Mouse (Mus musculus) hindbrain, embryonic 11.5 days (tissue): Measurements from ENCODE around the gene Wdr63. TPM values are rescaled to one million over a fixed set of nuclear protein-coding genes. Genes with fewer than 3 reads are reported as not detected.
"Not testable (repeated sequence)": the region's sequence is repeated elsewhere in the genome, so short reads cannot be mapped to it uniquely, and the experiment has no call there.

Experiments
- ATAC-seq: fragments of 200-750 bp; cut with Nextera tagmentation; 2 replicates; pipeline ENCODE4 v1.8.0; 2017; ENCODE audit warnings: mild to moderate bottlenecking, moderate TSS enrichment, moderate library complexity; ENCODE audit not compliant: low FRiP score
- DNase-seq: peaks from one replicate; pipeline ENCODE4 v3.0.0-alpha.2; 2015; ENCODE audit warnings: low spot score
- H3K27ac ChIP-seq: fragments of 300-500 bp; sonication (generic); 2 replicates; pipeline ENCODE4 v1.5.1; 2014; ENCODE audit warnings: mild to moderate bottlenecking, low read depth, low read length
- H3K27me3 ChIP-seq: fragments of 300-500 bp; sonication (generic); 2 replicates; pipeline ENCODE4 v1.6.1; 2014; ENCODE audit warnings: mild to moderate bottlenecking, low read length, moderate library complexity, mixed read lengths; ENCODE audit not compliant: control insufficient read depth, insufficient read depth
- H3K36me3 ChIP-seq: fragments of 300-500 bp; sonication (generic); 2 replicates; pipeline ENCODE4 v1.6.1; 2014; ENCODE audit warnings: mild to moderate bottlenecking, low read length, moderate library complexity, mixed read lengths; ENCODE audit not compliant: control insufficient read depth, insufficient read depth
- H3K4me1 ChIP-seq: fragments of 300-500 bp; sonication (generic); replicated peaks from 2 replicates; pipeline ENCODE4 v1.6.1; 2014; ENCODE audit warnings: low read length, mixed read lengths; ENCODE audit not compliant: control insufficient read depth, insufficient read depth
- H3K4me2 ChIP-seq: fragments of 300-500 bp; sonication (generic); replicated peaks from 2 replicates; pipeline ENCODE4 v1.6.1; 2014; ENCODE audit warnings: mild to moderate bottlenecking, low read depth, low read length
- H3K4me3 ChIP-seq: fragments of 300-500 bp; sonication (generic); 2 replicates; pipeline ENCODE4 v1.5.1; 2014; ENCODE audit warnings: low read depth, low read length
- H3K9ac ChIP-seq: fragments of 300-500 bp; sonication (generic); 2 replicates; pipeline ENCODE4 v1.6.1; 2014; ENCODE audit warnings: low read depth, low read length
- H3K9me3 ChIP-seq: fragments of 300-500 bp; sonication (generic); 2 replicates; pipeline ENCODE4 v1.6.1; 2016; ENCODE audit warnings: low read length; ENCODE audit not compliant: control insufficient read depth
- WGBS: fragments of 180-500 bp; shearing (Covaris S2); extraction: QIAGEN DNeasy Blood & Tissue Kit; methylation state at CpG from one replicate; pipeline ENCODE4 v1.1.7; 2014; 5-methylcytosine and 5-hydroxymethylcytosine counted together
- polyA plus RNA-seq: library from polyadenylated mRNA; unstranded; fragments of >200 nt; fragmentation: Nextera tagmentation; extraction: Ambion mirVana; gene quantifications from 2 replicates; pipeline ENCODE4 v1.2.1, GENCODE M21; 2014

The Wdr63 gene
- polyA plus RNA-seq, 1 experiment from 2014 or later, result 1.0 TPM

DNA sequence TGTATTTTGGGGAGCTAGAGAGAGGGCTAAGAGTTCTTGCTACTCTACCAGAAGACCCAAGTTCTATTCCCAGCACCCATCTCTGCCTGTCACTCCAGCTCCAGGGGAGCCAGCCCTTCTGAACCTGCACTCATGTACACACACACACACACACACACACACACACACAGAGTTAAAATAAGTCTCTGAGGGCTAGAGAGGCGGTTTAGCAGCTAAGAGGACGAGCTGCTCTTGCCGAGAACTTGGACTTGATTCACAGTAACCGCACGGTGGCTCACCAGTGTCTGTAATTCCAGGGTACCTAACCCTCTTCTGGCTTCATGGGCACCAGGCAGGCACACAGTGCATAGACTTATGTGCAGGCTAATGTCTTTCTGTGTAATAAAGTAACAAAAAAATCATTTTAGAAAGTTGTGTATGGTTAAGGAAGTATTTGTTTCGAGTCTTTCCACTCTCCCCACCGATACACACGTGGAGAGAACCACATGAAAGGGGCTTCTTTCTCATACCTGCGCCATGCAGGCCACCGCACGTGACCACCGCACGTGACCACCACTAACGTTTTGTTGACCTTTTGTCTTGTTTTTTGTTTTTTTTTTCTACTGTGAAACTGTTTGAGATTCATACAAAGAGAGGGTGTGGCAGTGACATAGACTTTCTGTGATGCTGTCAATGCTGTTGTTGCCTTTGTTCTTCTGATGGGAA lies 103.4 kb downstream of the Wdr63 start:
- WGBS, result 93% methylated on average over 14 of the region's 14 CpGs
- Histone ChIP-seq H3K9me3 (no peaks in the 10 kb centered on the region), H3K27me3 (no peaks in the 10 kb centered on the region), H3K4me1 (no peaks in the 10 kb centered on the region), H3K4me2 (no peak overlapping the region), H3K4me3 (no peak overlapping the region), H3K36me3 (no peaks in the 10 kb centered on the region), H3K9ac (no peak overlapping the region), H3K27ac (no peak overlapping the region)
- ATAC-seq, result no peak
- DNase-seq, result no peak

DNA sequence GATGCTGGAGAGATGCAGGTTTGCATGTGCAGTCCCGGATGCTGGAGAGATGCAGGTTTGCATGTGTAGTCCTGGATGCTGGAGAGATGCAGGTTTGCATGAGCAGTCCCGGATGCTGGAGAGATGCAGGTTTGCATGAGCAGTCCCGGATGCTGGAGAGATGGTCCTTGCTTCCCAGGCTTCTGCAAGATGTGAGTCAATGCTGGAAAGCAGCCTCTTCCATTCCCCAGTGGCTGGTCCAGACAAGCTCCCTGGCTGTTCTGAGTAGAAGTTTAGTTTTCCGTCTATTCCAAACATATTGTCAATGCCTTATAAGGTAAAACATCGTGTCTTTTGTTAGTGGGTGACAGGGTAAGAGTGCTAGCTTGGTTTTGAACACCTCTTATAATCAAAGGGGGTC lies 111.4 kb downstream of the Wdr63 start:
- DNase-seq, H3K27ac ChIP-seq, H3K9ac ChIP-seq, ATAC-seq, H3K27me3 ChIP-seq, H3K4me2 ChIP-seq, H3K4me1 ChIP-seq, H3K4me3 ChIP-seq, H3K9me3 ChIP-seq, H3K36me3 ChIP-seq: not testable (repeated sequence)
- WGBS, result 86% methylated on average over 4 of the region's 5 CpGs

DNA sequence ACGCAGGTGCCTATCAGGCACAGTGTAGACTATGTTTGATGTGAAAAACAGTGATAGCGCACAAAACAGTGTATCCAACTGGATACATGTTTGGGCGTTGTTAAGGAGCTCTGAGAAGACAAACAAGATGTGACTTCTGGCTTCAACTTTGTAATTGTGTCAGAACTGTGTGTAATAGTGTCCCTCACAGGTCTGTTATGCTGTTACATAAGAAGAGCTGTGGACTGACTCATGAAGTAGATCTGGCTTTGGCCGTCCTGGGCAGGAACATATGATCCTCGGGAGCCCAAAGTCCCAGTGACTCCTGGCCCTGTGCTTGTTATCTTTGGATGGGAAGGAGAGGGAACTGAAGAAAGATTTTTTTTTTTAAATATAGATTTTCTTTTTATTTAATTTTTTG lies 112.4 kb downstream of the Wdr63 start:
- Histone ChIP-seq H3K27ac (no peak overlapping the region), H3K36me3 (no peaks in the 10 kb centered on the region), H3K4me3 (no peak overlapping the region), H3K4me1 (no peaks in the 10 kb centered on the region), H3K9ac (no peak overlapping the region), H3K4me2 (no peak overlapping the region), H3K27me3 (no peaks in the 10 kb centered on the region), H3K9me3 (no peaks in the 10 kb centered on the region)
- WGBS, result 90% methylated on average over 5 of the region's 5 CpGs
- no peak for ATAC-seq
- DNase-seq, result no peak

DNA sequence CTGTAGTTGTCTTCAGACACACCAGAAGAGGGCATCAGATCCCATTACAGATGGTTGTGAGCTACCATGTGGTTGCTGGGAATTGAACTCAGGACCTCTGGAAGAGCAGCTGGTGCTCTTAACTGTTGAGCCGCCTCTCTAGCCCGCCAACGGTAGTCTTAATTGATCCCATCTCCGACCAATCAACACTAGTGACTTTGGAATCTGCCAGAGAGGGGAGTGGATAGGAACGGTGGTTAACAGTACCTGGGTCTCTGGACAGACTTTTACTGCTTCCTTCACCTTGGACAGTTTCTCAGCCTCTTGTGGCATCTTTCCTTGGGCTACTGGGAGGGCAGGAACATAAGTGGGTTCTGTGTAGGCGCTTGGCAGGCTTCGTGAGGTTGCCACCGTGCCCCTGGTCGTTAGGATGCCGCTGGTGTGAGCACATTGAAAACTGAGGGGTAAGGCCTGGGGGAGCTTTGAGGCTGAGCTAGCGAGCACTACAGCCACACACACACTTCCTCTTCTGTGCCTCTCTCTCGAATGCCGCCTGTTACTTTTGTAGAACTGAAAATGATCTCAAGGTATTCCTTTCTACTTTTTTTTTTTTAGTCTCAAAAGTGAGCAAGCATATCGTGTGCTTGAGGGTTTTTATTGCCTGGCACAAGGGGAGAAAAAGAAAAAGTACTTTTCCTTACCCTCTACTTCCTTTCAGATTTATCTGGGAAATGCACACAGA lies 114.3 kb downstream of the Wdr63 start:
- Histone ChIP-seq H3K27me3 (peaks cover 6% of the 10 kb centered on the region), H3K4me2 (no peak overlapping the region), H3K4me3 (no peak overlapping the region), H3K4me1 (peaks cover 3% of the 10 kb centered on the region; the same call in 1 of the 2 replicates), H3K9me3 (no peaks in the 10 kb centered on the region), H3K27ac (no peak overlapping the region), H3K9ac (no peak overlapping the region), H3K36me3 (no peaks in the 10 kb centered on the region)
- 88% methylated on average over 14 of the region's 14 CpGs for WGBS
- ATAC-seq, result no peak
- DNase-seq, result no peak

GRCm38 (mm10) chr3:145992796-145993195 lies 115.1 kb downstream of the Wdr63 start:
- Histone ChIP-seq H3K4me3 (no peak overlapping the region), H3K27ac (no peak overlapping the region), H3K4me2 (no peak overlapping the region), H3K27me3 (peaks cover 13% of the 10 kb centered on the region), H3K9ac (no peak overlapping the region), H3K9me3 (no peaks in the 10 kb centered on the region), H3K36me3 (no peaks in the 10 kb centered on the region), H3K4me1 (peaks cover 5% of the 10 kb centered on the region; the same call in 1 of the 2 replicates)
- ATAC-seq (no peak), DNase-seq (no peak)
- WGBS, result 92% methylated on average over 10 of the region's 10 CpGs

- WGBS, result 86% methylated on average over 10 of the region's 10 CpGs
- no peaks in the 10 kb centered on the region for H3K9me3 ChIP-seq
- ATAC-seq, result no peak
- no peak overlapping the region for H3K4me3 ChIP-seq
- H3K27ac ChIP-seq, result no peak overlapping the region
- H3K9ac ChIP-seq, result no peak overlapping the region
- DNase-seq, result no peak
- H3K4me1 ChIP-seq, result peaks cover 5% of the 10 kb centered on the region; the same call in 1 of the 2 replicates
- peaks cover 18% of the 10 kb centered on the region for H3K27me3 ChIP-seq
- no peak overlapping the region for H3K4me2 ChIP-seq
- no peaks in the 10 kb centered on the region for H3K36me3 ChIP-seq
Observed at GRCm38 (mm10) chr3:145991976-145992730, 115.8 kb downstream of the Wdr63 start.

- Histone ChIP-seq H3K9ac (no peak overlapping the region), H3K4me2 (no peak overlapping the region), H3K27ac (no peak overlapping the region), H3K27me3 (peaks cover 23% of the 10 kb centered on the region), H3K36me3 (no peaks in the 10 kb centered on the region), H3K4me1 (peaks cover 5% of the 10 kb centered on the region; the same call in 1 of the 2 replicates), H3K4me3 (no peak overlapping the region), H3K9me3 (no peaks in the 10 kb centered on the region)
- 88% methylated on average over 13 of the region's 13 CpGs for WGBS
- no peak for ATAC-seq
- DNase-seq, result no peak
Observed at GRCm38 (mm10) chr3:145991130-145991529, 116.8 kb downstream of the Wdr63 start.
